Mouse (Mus musculus): Measurements from ENCODE around the gene Mob4.
"Not testable (repeated sequence)": the region's sequence is repeated elsewhere in the genome, so short reads cannot be mapped to it uniquely, and the experiment has no call there.

Gene Mob4

GRCm38 (mm10) chr1:55130943-55131401 lies at the start of gene Mob4:
Gene Mob4 (plus strand): TSS chr1:55131231.
- in situ Hi-C loops (cut with MboI, MseI) = no loop called here

DNA sequence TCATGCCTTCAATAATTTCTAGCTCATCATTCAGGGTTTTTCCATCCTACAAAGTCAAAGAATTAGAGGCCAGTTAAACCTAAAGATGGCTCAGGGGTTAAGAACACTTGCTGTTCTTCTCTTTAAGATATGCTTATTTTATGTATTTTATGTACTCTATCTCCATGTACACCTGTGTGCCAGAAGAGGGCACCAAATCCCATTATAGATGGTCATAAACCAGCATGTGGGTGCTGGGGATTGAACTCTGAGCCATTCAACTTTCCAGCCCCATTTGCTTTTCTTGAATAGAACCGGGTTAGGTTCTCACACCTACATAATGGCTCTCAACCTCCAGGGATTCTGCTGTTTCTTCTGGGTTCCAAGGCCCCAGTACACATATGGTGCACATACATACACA lies 48.9 kb upstream of the Mob4 start:
- in situ Hi-C loops (cut with MboI, MseI) = no loop called here

GRCm38 (mm10) chr1:55085781-55086366 lies 45.2 kb upstream of the Mob4 start:
- in situ Hi-C loops (cut with MboI, MseI) = loop anchor here (5.0 kb wide), 2 partner anchors 41 to 64 kb away; no protein-coding TSS in a partner anchor

- in situ Hi-C loops (cut with MboI, MseI) = loop anchor here (5.0 kb wide), 2 partner anchors 40 to 65 kb away; no protein-coding TSS in a partner anchor
These were observed 44.1 kb upstream of the Mob4 start for GRCm38 (mm10) chr1:55086868-55087400.

- in situ Hi-C loops (cut with MboI, MseI) = loop anchor here (5.0 kb wide), 2 partner anchors 40 to 65 kb away; no protein-coding TSS in a partner anchor
These were observed 43.6 kb upstream of the Mob4 start for GRCm38 (mm10) chr1:55087401-55087904.

DNA sequence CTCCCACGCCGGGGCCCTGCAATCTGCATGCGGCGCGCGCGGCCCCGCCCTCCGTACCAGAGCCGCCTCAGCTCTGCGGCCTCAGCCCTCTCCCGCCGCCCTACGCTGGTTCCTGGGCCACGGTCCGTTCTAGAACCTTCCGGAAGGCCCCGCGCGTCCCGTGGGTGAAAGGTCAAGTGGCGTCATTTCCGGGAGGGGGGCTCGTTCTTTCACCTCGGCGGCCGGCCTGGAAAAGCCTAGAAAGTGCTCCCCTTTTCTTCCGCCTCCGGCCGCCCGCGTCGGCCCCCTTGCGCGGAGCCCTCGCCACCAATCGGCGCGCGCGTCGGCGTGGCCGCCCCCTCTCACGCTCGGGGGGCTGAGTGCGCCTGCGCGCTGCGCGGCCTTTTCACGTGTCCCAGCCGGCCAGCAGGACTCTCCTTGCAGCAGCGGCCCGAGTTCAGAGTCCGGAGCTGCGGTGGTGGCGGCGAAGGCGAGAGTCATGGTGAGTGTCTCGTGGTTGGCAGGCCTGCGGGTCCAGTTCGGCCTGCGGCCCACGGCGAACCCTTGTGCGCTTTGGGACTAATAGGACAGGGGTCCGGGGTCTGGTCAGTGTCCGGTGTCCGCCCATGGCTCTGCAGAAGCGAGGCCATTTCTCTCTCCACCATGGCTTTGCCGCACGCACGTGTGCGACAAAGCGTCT lies 43.0 kb upstream of the Mob4 start, which contains the start of the genes Hspe1 and Hspd1:
Gene Hspe1, plus strand, starts transcription at position 201 of the 679 bp plus-strand sequence.
Gene Hspd1, minus strand, starts transcription at position 312 of the 679 bp plus-strand sequence.
- in situ Hi-C loops (cut with MboI, MseI) = loop anchor here (5.0 kb wide), 2 partner anchors 39 to 66 kb away; no protein-coding TSS in a partner anchor

GRCm38 (mm10) chr1:55088611-55089497 lies 42.2 kb upstream of the Mob4 start:
- in situ Hi-C loops (cut with MboI, MseI) = loop anchor here (5.0 kb wide), 2 partner anchors 38 to 67 kb away; no protein-coding TSS in a partner anchor

- in situ Hi-C loops (cut with MboI, MseI) = loop anchor here (5.0 kb wide), 2 partner anchors 38 to 67 kb away; no protein-coding TSS in a partner anchor
These were observed 41.5 kb upstream of the Mob4 start for GRCm38 (mm10) chr1:55089498-55090064.

DNA sequence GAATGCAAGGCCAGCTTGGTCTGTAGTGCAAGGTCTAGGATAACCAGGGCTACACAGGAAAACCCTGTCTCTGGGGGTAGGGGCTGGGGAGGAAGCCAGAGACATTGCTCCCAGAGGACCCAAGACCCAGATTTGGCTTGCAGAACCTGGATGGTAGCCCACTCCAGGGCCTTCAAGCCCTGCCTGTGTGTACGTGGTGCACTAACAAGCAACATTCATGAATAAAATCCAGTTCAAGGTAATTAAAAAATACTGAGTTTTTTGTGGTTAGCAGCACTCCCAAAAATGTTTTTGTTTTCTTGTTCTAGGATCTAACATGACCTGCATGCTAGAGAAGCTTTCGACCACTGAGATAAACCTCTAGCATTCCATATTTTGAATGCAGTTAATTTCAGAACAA lies 39.0 kb upstream of the Mob4 start:
- in situ Hi-C loops (cut with MboI, MseI) = no loop called here

GRCm38 (mm10) chr1:55092469-55092868 lies 38.6 kb upstream of the Mob4 start:
- in situ Hi-C loops (cut with MboI, MseI) = no loop called here

- in situ Hi-C loops (cut with MboI, MseI) = no loop called here
These were observed 24.0 kb upstream of the Mob4 start for GRCm38 (mm10) chr1:55106919-55107585.

DNA sequence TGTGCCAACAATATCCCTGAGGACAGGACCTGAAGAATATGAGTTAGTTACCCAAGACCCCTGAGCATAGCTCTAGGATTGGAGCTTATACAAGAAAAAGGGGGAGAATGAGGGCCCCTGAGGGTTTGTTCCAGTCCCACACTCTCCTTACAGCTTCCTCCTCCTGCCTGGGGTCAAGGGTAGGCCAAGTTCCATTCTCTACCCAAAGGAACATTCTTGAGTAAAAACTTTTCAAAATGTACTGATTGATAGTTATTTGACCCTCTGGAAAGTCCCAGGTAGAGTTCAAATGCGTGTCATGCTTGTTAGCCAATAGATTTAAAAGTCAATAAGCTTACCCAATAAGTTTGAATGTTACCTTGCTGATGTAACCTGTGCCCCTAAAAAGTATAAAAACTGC lies 23.4 kb upstream of the Mob4 start:
- in situ Hi-C loops (cut with MboI, MseI) = no loop called here

GRCm38 (mm10) chr1:55108473-55108872 lies 22.6 kb upstream of the Mob4 start:
- in situ Hi-C loops (cut with MboI, MseI) = no loop called here

- in situ Hi-C loops (cut with MboI, MseI) = no loop called here
These were observed 21.8 kb upstream of the Mob4 start for GRCm38 (mm10) chr1:55109066-55109766.

DNA sequence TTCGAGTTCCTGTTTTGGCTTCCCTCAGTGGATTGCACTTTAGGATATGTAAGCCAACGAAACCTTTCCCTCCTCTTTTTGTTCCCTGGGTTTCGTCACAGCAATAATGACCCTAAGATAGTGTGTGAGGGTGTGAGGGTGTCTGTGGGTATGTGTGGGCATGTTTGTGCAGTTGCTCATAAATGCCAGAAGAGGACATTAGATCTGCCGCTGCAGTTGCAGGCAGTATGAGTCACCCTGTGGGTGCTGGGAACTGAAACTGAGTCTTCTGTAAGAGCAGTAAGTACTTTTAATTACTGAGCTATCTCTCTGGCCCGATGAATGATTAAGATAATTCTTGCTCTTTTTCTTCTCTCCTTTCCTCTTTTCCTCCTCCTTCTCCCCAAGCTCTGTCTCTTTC lies 8.0 kb upstream of the Mob4 start:
- in situ Hi-C loops (cut with MboI, MseI) = no loop called here

DNA sequence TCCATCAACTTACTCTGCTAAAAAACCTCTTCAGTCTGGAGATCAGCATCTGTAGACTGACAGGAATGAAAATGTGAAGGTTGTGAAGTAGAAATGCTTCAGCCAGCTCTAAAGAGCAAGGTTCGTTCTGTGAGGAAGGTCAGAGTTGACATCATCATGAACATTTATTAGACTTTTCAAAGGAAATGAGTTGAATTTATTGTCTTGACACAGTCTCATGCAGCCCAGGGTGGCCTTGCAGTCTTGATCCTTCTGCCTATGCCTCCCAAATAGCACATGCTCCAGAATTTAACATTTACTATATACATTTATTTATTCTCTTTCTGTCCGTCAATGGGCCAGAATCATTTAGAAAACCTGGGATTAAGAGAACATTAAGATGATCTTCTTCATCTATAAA lies 7.5 kb upstream of the Mob4 start:
- in situ Hi-C loops (cut with MboI, MseI) = no loop called here

DNA sequence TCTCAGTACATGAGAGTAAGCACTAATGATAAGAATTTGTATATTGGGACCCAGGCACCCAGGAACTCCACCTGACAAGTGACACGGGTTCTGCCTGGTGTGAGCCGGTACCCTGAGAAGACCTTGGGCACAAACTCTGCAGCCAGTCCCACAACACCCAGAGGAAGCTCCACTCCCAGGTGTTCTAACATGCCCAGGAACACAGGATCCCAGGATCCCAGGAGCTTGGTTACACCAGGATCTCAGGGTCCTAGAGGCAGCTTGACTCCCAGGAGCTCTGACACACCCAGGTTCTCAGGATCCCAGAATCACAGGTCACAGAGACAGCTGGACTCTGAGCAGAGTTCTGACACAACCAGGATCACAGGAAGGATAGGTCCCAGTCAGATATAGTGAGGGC lies 6.9 kb upstream of the Mob4 start:
- in situ Hi-C loops (cut with MboI, MseI) = not testable (repeated sequence)

GRCm38 (mm10) chr1:55129716-55130115 lies 1.3 kb upstream of the Mob4 start:
- in situ Hi-C loops (cut with MboI, MseI) = loop anchor here (5.0 kb wide), 1 partner anchor 42 kb away; the partner anchor contains the start of genes Hspd1 and Hspe1

GRCm38 (mm10) chr1:55130190-55130916 lies 678 bp upstream of the Mob4 start:
- in situ Hi-C loops (cut with MboI, MseI) = no loop called here

All from T-helper 1 cell (primary cell).